Mouse (Mus musculus): ENCODE data around the gene Ak3. TPM values are rescaled to one million over a fixed set of nuclear protein-coding genes. Genes with fewer than 3 reads are reported as not detected.

Ak3 gene
- polyA plus RNA-seq, 1 experiment from 2014 or later = 68.9 TPM

- Histone ChIP-seq H3K4me3 (replicated peaks; ENCODE audit: low read length) (peak overlapping the region; percentile 99), H3K9ac (replicated peaks; ENCODE audit: low read depth, low read length) (peak overlapping the region; percentile 90), H3K36me3 (ENCODE audit: control insufficient read depth, insufficient read depth) (peaks cover 11% of the 10 kb centered on the region), H3K4me2 (ENCODE audit: low read length) (peak overlapping the region; percentile 73), H3K4me1 (replicated peaks; ENCODE audit: control insufficient read depth, insufficient read depth, low read length) (peaks cover 29% of the 10 kb centered on the region), H3K27me3 (replicated peaks; ENCODE audit: control insufficient read depth, insufficient read depth, low read length) (no peaks in the 10 kb centered on the region), H3K27ac (ENCODE audit: low read length) (peak overlapping the region; percentile 80), H3K9me3 (ENCODE audit: control insufficient read depth, low read length) (no peaks in the 10 kb centered on the region)
- WGBS = 0% methylated on average over 37 of the region's 41 CpGs
- peak; percentile 26; the same call in 1 of the 2 replicates for ATAC-seq
Measured at GRCm38 (mm10) chr19:28990590-28991221, 57.1 kb downstream of the Ak3 start.

GRCm38 (mm10) chr19:28990194-28990589, 57.6 kb downstream of the Ak3 start, which contains the start of gene Cdc37l1:
Gene Cdc37l1, plus strand, starts transcription at chr19:28990352.
- H3K4me2 ChIP-seq (ENCODE audit: low read length) = peak within 1 kb of the TSS; percentile 73
- H3K27ac ChIP-seq (ENCODE audit: low read length) = peak within 1 kb of the TSS; percentile 80
- peak within 1 kb of the TSS; percentile 99 for H3K4me3 ChIP-seq (replicated peaks; ENCODE audit: low read length)
- H3K9me3 ChIP-seq (ENCODE audit: control insufficient read depth, low read length) = no peaks in the 10 kb centered on the region
- peak within 1 kb of the TSS; percentile 90 for H3K9ac ChIP-seq (replicated peaks; ENCODE audit: low read depth, low read length)
- H3K36me3 ChIP-seq (ENCODE audit: control insufficient read depth, insufficient read depth) = peaks cover 7% of the 10 kb centered on the region; the same call in 1 of the 2 replicates
- peak; percentile 96 for ATAC-seq
- no peaks in the 10 kb centered on the region for H3K27me3 ChIP-seq (replicated peaks; ENCODE audit: control insufficient read depth, insufficient read depth, low read length)
- peaks cover 24% of the 10 kb centered on the region for H3K4me1 ChIP-seq (replicated peaks; ENCODE audit: control insufficient read depth, insufficient read depth, low read length)
- 0% methylated on average over 37 of the region's 37 CpGs for WGBS

GRCm38 (mm10) chr19:28989515-28989914, 58.2 kb downstream of the Ak3 start:
- WGBS = 77% methylated on average over 8 of the region's 8 CpGs
- no peak overlapping the region; the same call in 1 of the 2 replicates for H3K27ac ChIP-seq (ENCODE audit: low read length)
- H3K9ac ChIP-seq (replicated peaks; ENCODE audit: low read depth, low read length) = no peak overlapping the region; the same call in 1 of the 2 replicates
- H3K27me3 ChIP-seq (replicated peaks; ENCODE audit: control insufficient read depth, insufficient read depth, low read length) = no peaks in the 10 kb centered on the region
- peak overlapping the region; percentile 73 for H3K4me2 ChIP-seq (ENCODE audit: low read length)
- H3K9me3 ChIP-seq (ENCODE audit: control insufficient read depth, low read length) = no peaks in the 10 kb centered on the region
- H3K4me1 ChIP-seq (replicated peaks; ENCODE audit: control insufficient read depth, insufficient read depth, low read length) = peaks cover 17% of the 10 kb centered on the region
- peak overlapping the region; percentile 99 for H3K4me3 ChIP-seq (replicated peaks; ENCODE audit: low read length)
- peaks cover 7% of the 10 kb centered on the region; the same call in 1 of the 2 replicates for H3K36me3 ChIP-seq (ENCODE audit: control insufficient read depth, insufficient read depth)
- no peak for ATAC-seq

GRCm38 (mm10) chr19:28982617-28983016, 65.1 kb downstream of the Ak3 start:
- no peaks in the 10 kb centered on the region for H3K9me3 ChIP-seq (ENCODE audit: control insufficient read depth, low read length)
- no peak overlapping the region for H3K27ac ChIP-seq (ENCODE audit: low read length)
- H3K4me2 ChIP-seq (ENCODE audit: low read length) = no peak overlapping the region
- WGBS = 92% methylated on average over 7 of the region's 7 CpGs
- no peaks in the 10 kb centered on the region for H3K4me1 ChIP-seq (replicated peaks; ENCODE audit: control insufficient read depth, insufficient read depth, low read length)
- no peaks in the 10 kb centered on the region for H3K27me3 ChIP-seq (replicated peaks; ENCODE audit: control insufficient read depth, insufficient read depth, low read length)
- no peak for ATAC-seq
- H3K9ac ChIP-seq (replicated peaks; ENCODE audit: low read depth, low read length) = no peak overlapping the region
- H3K36me3 ChIP-seq (ENCODE audit: control insufficient read depth, insufficient read depth) = no peaks in the 10 kb centered on the region
- H3K4me3 ChIP-seq (replicated peaks; ENCODE audit: low read length) = no peak overlapping the region

GRCm38 (mm10) chr19:28974862-28975611, 72.7 kb downstream of the Ak3 start:
- Histone ChIP-seq H3K4me1 (replicated peaks; ENCODE audit: control insufficient read depth, insufficient read depth, low read length) (peaks cover 7% of the 10 kb centered on the region; the same call in 1 of the 2 replicates), H3K9ac (replicated peaks; ENCODE audit: low read depth, low read length) (peak overlapping the region; percentile 55), H3K4me2 (ENCODE audit: low read length) (peak overlapping the region; percentile 71), H3K36me3 (ENCODE audit: control insufficient read depth, insufficient read depth) (no peaks in the 10 kb centered on the region), H3K4me3 (replicated peaks; ENCODE audit: low read length) (peak overlapping the region; percentile 48), H3K27me3 (replicated peaks; ENCODE audit: control insufficient read depth, insufficient read depth, low read length) (no peaks in the 10 kb centered on the region), H3K27ac (ENCODE audit: low read length) (no peak overlapping the region), H3K9me3 (ENCODE audit: control insufficient read depth, low read length) (peaks cover 2% of the 10 kb centered on the region; the same call in 1 of the 2 replicates)
- ATAC-seq = peak; percentile 88
- 17% methylated on average over 35 of the region's 35 CpGs for WGBS

Other genes with a start within 250 kb of the Ak3 start
- 37.5 and 44.7 TPM in 2 replicates for gene Slc1a1, start 212.9 kb downstream of the Ak3 start, polyA plus RNA-seq (2015; fragmentation: Nextera tagmentation; extraction: Ambion mirVana)
- gene Plpp6, start 84.0 kb downstream of the Ak3 start, polyA plus RNA-seq (2015; fragmentation: Nextera tagmentation; extraction: Ambion mirVana) = 8.6 and 8.9 TPM in 2 replicates
- gene 4430402I18Rik, start 80.2 kb downstream of the Ak3 start, polyA plus RNA-seq (2015; fragmentation: Nextera tagmentation; extraction: Ambion mirVana) = 2.5 and 3.4 TPM in 2 replicates
- gene Cdc37l1, start 57.6 kb downstream of the Ak3 start, polyA plus RNA-seq (2015; fragmentation: Nextera tagmentation; extraction: Ambion mirVana) = 56.6 and 57.6 TPM in 2 replicates
- gene Rcl1, start 53.4 kb upstream of the Ak3 start, polyA plus RNA-seq (2015; fragmentation: Nextera tagmentation; extraction: Ambion mirVana) = 35.3 and 40.4 TPM in 2 replicates
- gene Jak2, start 203.9 kb upstream of the Ak3 start, polyA plus RNA-seq (2015; fragmentation: Nextera tagmentation; extraction: Ambion mirVana) = 18.2 and 19.9 TPM in 2 replicates

Data from forebrain, embryonic 16.5 days (tissue).